Mouse (Mus musculus) E14TG2a.4 (cell line): Measurements from ENCODE around the gene Arnt2.

Source experiments
- CTCF ChIP-seq: conservative IDR thresholded peaks from 2 replicates; pipeline ENCODE4 v1.5.1; 2014; ENCODE audit warnings: low read length
- NANOG ChIP-seq: IDR thresholded peaks from 2 replicates; pipeline ENCODE4 v1.6.1; 2014; ENCODE audit warnings: borderline replicate concordance, low read length, mixed read lengths

DNA sequence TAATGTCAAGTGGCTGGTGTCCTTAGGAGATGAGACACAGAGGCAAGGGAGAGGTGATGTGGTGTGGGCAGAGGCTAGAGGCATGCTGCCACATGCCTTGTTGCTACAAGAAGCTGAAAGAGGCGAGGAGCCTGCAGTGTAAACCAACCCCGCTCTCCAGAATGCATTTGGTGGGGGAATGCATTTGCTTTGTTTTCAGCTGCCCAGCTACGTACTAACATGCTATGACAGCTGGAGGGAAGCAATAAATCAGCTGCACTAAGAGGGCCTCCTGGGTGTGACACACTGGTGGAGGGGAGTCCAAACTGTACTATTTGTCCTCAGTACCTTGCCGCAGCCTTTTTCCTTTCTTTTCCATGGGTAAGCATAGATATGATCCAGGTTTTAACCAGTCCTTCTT is 172.3 kb downstream of the Arnt2 start:
- TF ChIP-seq CTCF (no peak), NANOG (no peak)
